Mouse (Mus musculus) midbrain, embryonic 10.5 days (tissue): Measurements from ENCODE around the gene Rassf3. TPM values are rescaled to one million over a fixed set of nuclear protein-coding genes. Genes with fewer than 3 reads are reported as not detected.

Source experiments
- DNase-seq: peaks from one replicate; pipeline ENCODE4 v3.0.0-alpha.2; 2017; ENCODE audit warnings: low spot score
- H3K27ac ChIP-seq: fragments of 300-500 bp; sonication (generic); replicated peaks from 2 replicates; pipeline ENCODE4 v1.5.1; 2016; ENCODE audit warnings: mild to moderate bottlenecking
- H3K27me3 ChIP-seq: fragments of 300-500 bp; sonication (generic); 2 replicates; pipeline ENCODE4 v1.6.1; 2016; ENCODE audit warnings: low read depth, mild to moderate bottlenecking; ENCODE audit not compliant: poor library complexity, severe bottlenecking
- H3K36me3 ChIP-seq: fragments of 300-500 bp; sonication (generic); 2 replicates; pipeline ENCODE4 v1.6.1; 2016; ENCODE audit warnings: mild to moderate bottlenecking, moderate library complexity
- H3K4me1 ChIP-seq: fragments of 300-500 bp; sonication (generic); 2 replicates; pipeline ENCODE4 v1.6.1; 2016
- H3K4me3 ChIP-seq: fragments of 300-500 bp; sonication (generic); 2 replicates; pipeline ENCODE4 v1.5.1; 2016; ENCODE audit warnings: mild to moderate bottlenecking, moderate library complexity
- H3K9me3 ChIP-seq: fragments of 300-500 bp; sonication (generic); replicated peaks from 2 replicates; pipeline ENCODE4 v1.6.1; 2016; ENCODE audit warnings: mild to moderate bottlenecking
- WGBS: fragments of 180-500 bp; shearing (Covaris S2); methylation state at CpG from one replicate; pipeline ENCODE4 v1.1.7; 2016; 5-methylcytosine and 5-hydroxymethylcytosine counted together
- polyA plus RNA-seq: library from polyadenylated mRNA; unstranded; fragments of >200 nt; fragmentation: Nextera tagmentation; extraction: Ambion mirVana; gene quantifications from 2 replicates; pipeline ENCODE4 v1.2.1, GENCODE M21; 2016

Gene Rassf3
- polyA plus RNA-seq, 1 experiment from 2014 or later, result 7.8 TPM

DNA sequence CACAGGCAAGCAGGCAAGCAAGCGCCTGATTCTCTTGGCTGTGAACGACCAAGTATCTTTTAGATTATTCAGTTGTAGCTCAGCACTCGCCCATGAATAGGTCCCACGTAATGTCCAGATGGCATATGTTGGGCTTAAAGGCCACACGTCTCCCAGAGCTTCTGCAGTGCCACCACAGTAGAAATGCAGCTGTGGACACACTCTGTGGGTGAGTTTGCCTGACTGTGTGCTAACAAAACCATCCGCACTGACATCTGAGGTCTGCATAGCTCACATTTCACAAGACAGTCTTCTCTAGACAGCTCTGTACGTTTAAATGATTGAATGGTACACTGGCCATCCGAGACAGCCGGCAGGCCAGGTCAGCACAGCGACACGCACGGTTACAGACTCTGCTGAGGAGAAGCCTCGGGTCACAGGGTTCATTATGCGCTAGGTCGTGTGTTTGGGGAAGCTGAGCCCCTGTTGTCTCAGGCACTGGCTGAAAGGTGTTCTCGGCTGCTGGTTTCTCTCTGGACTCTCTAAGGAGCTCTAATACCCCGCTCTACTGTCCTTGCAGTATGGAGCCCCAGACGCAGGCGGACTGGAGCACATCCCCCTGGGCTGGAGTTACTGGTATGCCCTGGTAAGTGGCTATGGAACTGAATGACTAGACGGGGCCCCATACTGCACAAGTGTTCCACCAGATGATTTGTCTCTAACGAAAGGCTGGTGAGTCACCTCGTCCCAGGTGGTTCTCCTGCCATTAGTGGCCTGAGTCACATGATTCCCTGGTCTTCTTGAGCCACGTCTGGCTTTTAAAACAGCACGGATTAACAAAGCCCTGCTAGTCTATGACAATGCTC is 100.3 kb downstream of the Rassf3 start:
- DNase-seq, result no peak
- Histone ChIP-seq H3K36me3 (peaks cover 92% of the 10 kb centered on the region), H3K9me3 (no peaks in the 10 kb centered on the region), H3K4me3 (no peak overlapping the region), H3K27ac (no peak overlapping the region), H3K4me1 (0 out of 2 replicates have a peak, but pooled peaks cover 3% of the 10 kb centered on the region), H3K27me3 (no peaks in the 10 kb centered on the region)
- 89% methylated on average over 24 of the region's 24 CpGs for WGBS

DNA sequence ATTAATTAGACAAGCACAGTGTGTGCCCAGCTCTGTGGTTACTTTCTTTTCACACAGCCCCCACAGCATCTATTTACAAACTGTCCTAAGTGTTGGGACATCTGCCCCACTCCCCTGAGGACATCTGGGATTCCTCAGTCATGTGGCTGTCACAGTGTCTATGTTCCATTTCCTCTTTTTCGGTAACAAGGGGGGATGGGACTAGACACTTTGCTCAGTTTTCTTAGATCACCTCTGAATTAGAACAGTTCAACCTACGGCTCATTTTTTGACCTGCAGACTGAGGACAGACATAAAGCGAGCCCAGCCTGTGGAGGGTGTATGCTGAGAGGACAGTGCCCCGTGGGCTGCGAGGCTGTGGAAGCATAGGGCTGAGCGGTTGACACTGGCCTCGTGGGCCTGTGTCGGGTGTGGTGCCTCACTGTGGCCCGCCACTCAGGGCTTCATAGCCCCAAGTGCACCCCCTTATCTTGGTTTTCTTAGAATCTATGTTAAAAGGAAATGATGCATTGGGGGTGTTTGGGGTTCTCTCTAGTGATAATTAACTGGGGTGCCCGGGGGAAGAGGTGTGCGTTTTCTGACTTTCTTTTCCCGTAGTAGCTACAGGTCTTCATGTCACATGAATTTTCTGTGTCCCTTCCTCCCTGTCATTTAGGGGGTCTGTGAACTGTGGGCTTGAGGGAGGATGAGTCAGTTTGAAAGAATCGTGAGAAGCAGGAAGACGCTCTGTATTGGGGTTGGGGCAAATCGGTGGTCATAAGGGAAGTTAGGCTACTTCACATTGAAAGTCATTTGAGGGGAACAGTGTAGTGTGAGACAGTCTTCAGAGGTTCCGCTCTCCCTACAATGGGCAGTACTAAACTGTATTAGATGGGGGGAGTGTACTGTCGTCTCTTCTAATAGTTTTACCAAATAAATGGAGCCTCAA is 101.2 kb downstream of the Rassf3 start:
- H3K4me3 ChIP-seq, result no peak overlapping the region
- H3K4me1 ChIP-seq, result 0 out of 2 replicates have a peak, but pooled peaks cover 3% of the 10 kb centered on the region
- H3K27me3 ChIP-seq, result no peaks in the 10 kb centered on the region
- peaks cover 92% of the 10 kb centered on the region for H3K36me3 ChIP-seq
- DNase-seq, result no peak
- no peaks in the 10 kb centered on the region for H3K9me3 ChIP-seq
- whole genome bisulfite sequencing, result 93% methylated on average over 17 of the region's 17 CpGs
- no peak overlapping the region for H3K27ac ChIP-seq

DNA sequence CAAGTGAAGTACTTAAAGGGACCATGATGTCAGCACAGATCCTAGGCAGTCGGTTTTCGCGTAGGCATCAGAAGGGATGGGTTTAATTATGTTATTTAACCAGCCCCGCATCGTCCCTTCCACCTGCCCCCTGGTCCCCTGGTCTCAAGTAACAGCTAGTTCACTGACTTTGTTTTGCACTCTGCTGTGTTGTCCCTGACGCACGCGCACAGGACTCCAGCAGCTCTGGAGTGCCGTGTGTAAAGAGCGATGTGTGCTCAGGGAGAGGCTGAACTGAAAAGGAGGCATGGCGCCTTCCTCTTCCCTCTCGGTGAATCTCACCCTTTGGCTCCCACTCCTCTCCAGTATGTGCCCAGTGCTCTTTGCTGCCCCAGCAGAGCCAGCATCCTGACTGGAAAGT is 102.1 kb downstream of the Rassf3 start:
- Histone ChIP-seq H3K27ac (no peak overlapping the region), H3K27me3 (no peaks in the 10 kb centered on the region), H3K9me3 (no peaks in the 10 kb centered on the region), H3K4me3 (no peak overlapping the region), H3K4me1 (0 out of 2 replicates have a peak, but pooled peaks cover 4% of the 10 kb centered on the region), H3K36me3 (peaks cover 92% of the 10 kb centered on the region)
- WGBS, result 83% methylated on average over 12 of the region's 12 CpGs
- no peak for DNase-seq

DNA sequence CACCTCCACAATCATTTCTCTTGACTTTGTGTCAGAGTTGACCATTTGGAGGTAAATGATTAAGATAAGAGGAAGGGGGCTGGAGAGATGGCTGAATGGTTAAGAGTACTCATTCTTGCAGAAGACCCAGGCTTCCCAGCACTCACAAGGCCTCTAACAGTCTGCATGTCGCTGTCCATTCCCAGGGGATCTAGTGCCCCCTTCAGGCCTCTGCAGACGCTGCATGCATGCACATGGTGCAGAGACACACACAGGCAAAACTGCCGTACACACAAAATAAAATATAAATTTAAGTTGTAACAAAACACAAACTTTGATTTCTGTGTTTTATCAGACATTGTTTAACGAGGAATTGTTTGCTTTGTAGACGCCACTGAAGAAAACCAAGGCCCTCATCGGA is 105.4 kb downstream of the Rassf3 start:
- 90% methylated on average over 6 of the region's 6 CpGs for WGBS
- Histone ChIP-seq H3K36me3 (peaks cover 70% of the 10 kb centered on the region), H3K9me3 (no peaks in the 10 kb centered on the region)

DNA sequence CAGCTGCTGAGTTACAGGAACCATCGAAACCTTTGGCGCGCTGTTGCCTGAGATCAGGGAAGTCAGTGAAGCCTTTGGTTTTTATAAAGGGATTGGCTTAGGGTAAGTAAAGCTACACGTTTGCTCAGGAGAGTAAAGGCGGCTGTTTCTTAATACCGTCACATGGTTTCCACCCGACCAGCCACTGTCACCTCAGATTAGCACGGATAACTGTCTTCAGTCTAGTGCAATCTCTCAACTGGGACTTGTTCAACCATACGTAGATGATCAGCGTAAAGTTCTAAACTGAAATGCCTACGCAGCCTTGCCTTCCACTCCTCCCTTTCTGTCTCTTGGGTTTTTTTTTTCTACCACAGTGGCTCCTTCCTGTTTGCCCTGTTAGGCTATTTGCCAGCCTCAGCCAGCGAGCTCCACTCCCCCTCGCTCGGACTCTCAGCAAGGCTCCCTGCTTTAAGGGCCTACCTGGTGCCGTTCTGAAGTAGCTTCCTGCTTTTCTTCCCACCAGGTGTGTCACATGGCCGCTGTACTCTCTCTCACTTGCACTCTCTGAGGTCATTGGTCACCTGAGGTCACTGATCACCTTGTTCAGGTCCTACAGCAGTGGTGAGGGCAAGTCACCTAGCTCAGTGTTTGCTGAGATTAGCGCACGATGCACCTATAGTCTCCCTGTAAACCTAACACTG is 107.2 kb downstream of the Rassf3 start:
- 86% methylated on average over 18 of the region's 18 CpGs for WGBS
- no peak for DNase-seq

More for the DNA sequence above, 105.4 kb downstream of the Rassf3 start:
- no peak for DNase-seq
- no peak overlapping the region for H3K27ac ChIP-seq
- H3K4me1 ChIP-seq, result peaks cover 24% of the 10 kb centered on the region
- H3K27me3 ChIP-seq, result no peaks in the 10 kb centered on the region
- no peak overlapping the region for H3K4me3 ChIP-seq

DNA sequence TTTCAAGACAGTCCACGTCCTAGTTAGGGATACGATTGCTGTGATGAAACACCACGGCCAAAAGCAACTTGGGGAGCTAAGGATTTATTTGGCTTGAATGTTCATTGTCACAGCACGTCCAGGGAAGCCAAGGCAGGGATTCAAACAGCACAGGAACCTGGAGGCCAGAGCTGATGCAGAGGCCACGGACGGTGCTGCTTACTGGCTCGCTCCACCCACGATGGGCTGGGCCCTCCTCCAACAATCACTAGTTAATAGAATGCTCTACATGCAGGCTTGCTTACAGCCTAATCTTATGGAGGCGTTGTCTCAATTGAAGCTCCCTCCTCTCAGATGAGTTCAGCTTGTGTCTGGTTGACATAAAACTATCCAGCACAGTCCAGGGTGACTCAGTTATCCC is 108.4 kb downstream of the Rassf3 start:
- H3K4me1 ChIP-seq, result peaks cover 38% of the 10 kb centered on the region
- no peak for DNase-seq
- H3K4me3 ChIP-seq, result no peak overlapping the region
- H3K9me3 ChIP-seq, result no peaks in the 10 kb centered on the region
- peaks cover 41% of the 10 kb centered on the region for H3K36me3 ChIP-seq
- 88% methylated on average over 9 of the region's 9 CpGs for WGBS
- no peak overlapping the region for H3K27ac ChIP-seq
- no peaks in the 10 kb centered on the region for H3K27me3 ChIP-seq

More for the DNA sequence above, 107.2 kb downstream of the Rassf3 start:
- Histone ChIP-seq H3K27ac (no peak overlapping the region), H3K4me1 (peaks cover 38% of the 10 kb centered on the region), H3K9me3 (no peaks in the 10 kb centered on the region), H3K27me3 (no peaks in the 10 kb centered on the region), H3K36me3 (peaks cover 52% of the 10 kb centered on the region), H3K4me3 (no peak overlapping the region)

DNA sequence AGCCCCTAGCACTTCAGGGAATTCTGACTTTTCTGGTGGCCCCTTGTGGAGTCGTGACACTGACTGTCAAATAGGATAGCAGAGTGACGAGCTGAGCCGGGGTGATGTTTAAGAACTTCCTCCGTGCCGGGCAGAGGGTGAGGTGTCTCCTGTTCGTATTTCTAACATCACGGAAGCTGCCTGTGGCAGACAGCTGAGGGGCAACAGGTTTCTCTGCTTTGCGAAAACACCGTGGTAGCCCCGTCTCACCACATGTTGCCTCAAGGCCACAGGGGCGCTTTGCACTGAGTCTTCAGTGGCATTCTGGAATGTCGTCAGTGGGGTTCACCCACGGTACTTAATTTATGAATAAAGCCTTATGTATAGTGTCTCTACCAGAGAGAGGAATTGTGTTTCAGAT is 108.9 kb downstream of the Rassf3 start:
- H3K36me3 ChIP-seq, result peaks cover 41% of the 10 kb centered on the region
- no peaks in the 10 kb centered on the region for H3K9me3 ChIP-seq
- peaks cover 38% of the 10 kb centered on the region for H3K4me1 ChIP-seq
- H3K27ac ChIP-seq, result no peak overlapping the region
- no peak for DNase-seq
- H3K27me3 ChIP-seq, result no peaks in the 10 kb centered on the region
- H3K4me3 ChIP-seq, result no peak overlapping the region
- 86% methylated on average over 13 of the region's 13 CpGs for WGBS

DNA sequence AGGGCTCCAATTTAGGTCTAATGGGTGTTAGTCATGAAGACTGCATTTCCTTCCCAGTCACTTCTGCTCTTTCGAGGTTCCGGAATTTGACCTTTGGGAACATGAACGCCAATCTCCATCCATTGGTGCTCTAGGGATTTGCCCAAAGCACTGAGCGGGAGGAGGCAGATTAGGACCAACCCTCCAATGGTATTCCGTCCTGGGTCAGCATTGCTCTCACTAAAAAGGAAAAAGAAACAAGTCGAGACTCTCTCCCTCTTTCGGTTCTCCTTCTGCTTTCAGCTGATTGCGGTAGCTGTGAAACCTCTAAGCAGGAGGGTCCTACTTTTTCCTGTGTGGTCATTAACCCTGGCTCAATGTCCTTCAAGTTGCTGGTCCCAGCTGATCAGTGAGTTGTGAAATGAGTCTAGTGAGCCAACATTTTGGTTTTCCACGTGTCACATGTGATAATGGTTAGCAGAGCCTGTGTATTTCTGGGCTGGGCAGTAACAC is 110.3 kb downstream of the Rassf3 start:
- Histone ChIP-seq H3K27me3 (no peaks in the 10 kb centered on the region), H3K9me3 (no peaks in the 10 kb centered on the region), H3K36me3 (peaks cover 27% of the 10 kb centered on the region), H3K4me3 (peak overlapping the region; percentile 96), H3K4me1 (peaks cover 38% of the 10 kb centered on the region), H3K27ac (no peak overlapping the region)
- 13% methylated on average over 9 of the region's 9 CpGs for WGBS
- peak; percentile 22 for DNase-seq

DNA sequence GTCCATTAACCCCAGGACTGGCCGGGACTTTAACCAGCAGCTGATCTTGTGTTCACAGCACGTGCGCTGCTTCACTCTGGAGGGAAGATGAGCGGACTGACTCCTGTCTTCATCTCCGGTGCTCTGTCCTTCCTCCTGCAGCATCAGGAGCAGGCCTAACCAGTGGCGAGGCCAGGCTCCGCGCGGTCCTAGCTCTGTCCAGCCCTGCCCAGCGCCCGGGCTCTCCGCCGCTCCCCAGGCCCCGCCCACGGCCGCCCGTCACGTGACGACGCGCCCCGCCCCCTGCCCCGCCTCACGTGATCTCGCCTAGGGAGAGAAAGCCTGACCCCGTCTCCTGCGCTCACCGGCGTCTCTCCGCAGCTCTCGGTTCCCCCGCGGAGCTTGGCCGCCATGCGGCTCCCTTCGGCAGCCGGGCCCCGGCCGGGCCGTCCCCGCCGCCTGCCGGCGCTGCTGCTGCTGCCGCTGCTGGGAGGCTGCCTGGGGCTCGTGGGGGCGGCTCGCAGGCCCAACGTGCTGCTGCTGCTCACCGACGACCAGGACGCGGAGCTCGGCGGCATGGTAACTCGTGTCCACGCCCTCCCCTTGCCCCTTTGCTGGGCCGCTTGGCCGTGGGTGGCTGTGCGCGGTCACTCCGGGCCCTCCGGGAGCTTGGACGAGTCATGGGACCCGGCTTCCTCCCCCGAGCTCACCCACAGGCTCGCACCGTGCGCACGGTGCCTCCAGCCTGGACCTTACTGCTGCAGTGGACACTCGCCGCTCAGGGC is 111.2 kb downstream of the Rassf3 start, which contains the start of gene Gns:
Gns (plus strand) TSS at position 290 of the 764 bp plus-strand sequence.
- Histone ChIP-seq H3K9me3 (no peaks in the 10 kb centered on the region), H3K4me3 (peak within 1 kb of the TSS; percentile 96), H3K27me3 (no peaks in the 10 kb centered on the region), H3K36me3 (peaks cover 19% of the 10 kb centered on the region), H3K4me1 (peaks cover 38% of the 10 kb centered on the region), H3K27ac (peak within 1 kb of the TSS; percentile 91)
- DNase-seq, result peak; percentile 99
- WGBS, result under 1% methylated on average over 72 of the region's 72 CpGs

DNA sequence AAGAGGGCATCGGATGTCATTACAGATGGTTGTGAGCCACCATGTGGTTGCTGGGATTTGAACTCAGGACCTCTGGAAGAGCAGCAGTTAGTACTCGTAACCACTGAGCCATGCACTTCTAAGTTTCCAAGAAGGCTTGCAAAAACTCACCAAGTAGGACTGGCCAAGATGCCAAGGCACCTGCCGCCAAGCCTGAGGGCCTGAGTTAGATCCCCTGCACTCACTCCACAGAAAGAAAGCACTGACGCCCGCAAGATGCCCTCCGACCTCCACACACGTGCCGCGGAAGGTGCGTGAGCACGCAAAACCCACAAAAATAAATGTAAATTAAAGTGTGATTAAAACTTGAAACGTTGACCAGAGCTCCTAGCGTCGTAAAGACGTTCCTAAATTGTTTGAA is 111.8 kb downstream of the Rassf3 start:
- Histone ChIP-seq H3K9me3 (no peaks in the 10 kb centered on the region), H3K27ac (peak overlapping the region; percentile 91; the same call in 1 of the 2 replicates), H3K27me3 (no peaks in the 10 kb centered on the region), H3K36me3 (peaks cover 12% of the 10 kb centered on the region), H3K4me1 (peaks cover 38% of the 10 kb centered on the region), H3K4me3 (peak overlapping the region; percentile 96)
- WGBS, result 38% methylated on average over 15 of the region's 15 CpGs
- peak; percentile 23 for DNase-seq

DNA sequence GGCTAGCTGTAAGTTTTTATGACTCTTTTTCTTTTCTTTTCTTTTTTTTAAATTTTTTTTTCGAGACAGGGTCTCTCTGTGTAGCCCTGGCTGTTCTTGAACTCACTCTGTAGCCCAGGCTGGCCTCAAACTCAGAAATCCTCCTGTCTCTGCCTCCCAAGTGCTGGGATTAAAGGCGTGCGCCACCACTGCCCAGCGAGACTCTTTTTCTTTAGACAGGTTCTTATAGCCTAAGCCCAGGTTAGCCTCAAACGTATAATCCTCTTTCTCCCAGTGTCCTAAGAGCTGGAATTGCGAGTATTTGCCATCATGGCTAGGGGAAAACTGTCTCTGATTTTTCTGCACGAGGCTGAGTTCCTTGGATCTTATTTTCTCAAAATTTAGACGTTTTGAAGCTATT is 112.9 kb downstream of the Rassf3 start:
- no peak overlapping the region for H3K27ac ChIP-seq
- WGBS, result 80% methylated on average over 8 of the region's 8 CpGs

More for the DNA sequence above, 112.9 kb downstream of the Rassf3 start:
- Histone ChIP-seq H3K36me3 (peaks cover 6% of the 10 kb centered on the region; the same call in 1 of the 2 replicates), H3K27me3 (no peaks in the 10 kb centered on the region), H3K9me3 (no peaks in the 10 kb centered on the region), H3K4me3 (no peak overlapping the region), H3K4me1 (peaks cover 32% of the 10 kb centered on the region)
- DNase-seq, result no peak
